Mouse (Mus musculus) intestine, embryonic 16.5 days (tissue): Measurements from ENCODE around the gene Gatad1. TPM values are rescaled to one million over a fixed set of nuclear protein-coding genes. Genes with fewer than 3 reads are reported as not detected.
"Not testable (repeated sequence)": the region's sequence is repeated elsewhere in the genome, so short reads cannot be mapped to it uniquely, and the experiment has no call there.

Source experiments
- ATAC-seq: fragments of 200-750 bp; cut with Nextera tagmentation; 2 replicates; pipeline ENCODE4 v1.8.0; 2017; ENCODE audit warnings: moderate TSS enrichment, moderate library complexity
- H3K27ac ChIP-seq: fragments of 300-500 bp; sonication (generic); 2 replicates; pipeline ENCODE4 v1.5.1; 2014; ENCODE audit warnings: mild to moderate bottlenecking, low read length
- H3K27me3 ChIP-seq: fragments of 300-500 bp; sonication (generic); replicated peaks from 2 replicates; pipeline ENCODE4 v1.6.1; 2014; ENCODE audit warnings: low read length, control low read depth, mixed read lengths; ENCODE audit not compliant: control insufficient read depth, insufficient read depth
- H3K36me3 ChIP-seq: fragments of 300-500 bp; sonication (generic); 2 replicates; pipeline ENCODE4 v1.6.1; 2014; ENCODE audit warnings: low read length, control low read depth; ENCODE audit not compliant: control insufficient read depth, insufficient read depth
- H3K4me1 ChIP-seq: fragments of 300-500 bp; sonication (generic); 2 replicates; pipeline ENCODE4 v1.6.1; 2014; ENCODE audit warnings: low read length, control low read depth, mixed read lengths; ENCODE audit not compliant: control insufficient read depth, insufficient read depth
- H3K4me2 ChIP-seq: fragments of 300-500 bp; sonication (generic); 2 replicates; pipeline ENCODE4 v1.6.1; 2014; ENCODE audit warnings: low read depth, low read length, control low read depth
- H3K4me3 ChIP-seq: fragments of 300-500 bp; sonication (generic); 2 replicates; pipeline ENCODE4 v1.5.1; 2014; ENCODE audit warnings: mild to moderate bottlenecking, low read length
- H3K9ac ChIP-seq: fragments of 300-500 bp; sonication (generic); 2 replicates; pipeline ENCODE4 v1.6.1; 2014; ENCODE audit warnings: low read depth, low read length
- H3K9me3 ChIP-seq: fragments of 300-500 bp; sonication (generic); 2 replicates; pipeline ENCODE4 v1.6.1; 2016; ENCODE audit warnings: low read length, control low read depth; ENCODE audit not compliant: control insufficient read depth
- WGBS: fragments of 180-500 bp; shearing (Covaris S2); extraction: QIAGEN DNeasy Blood & Tissue Kit; methylation state at CpG from one replicate; pipeline ENCODE4 v1.1.7; 2014; 5-methylcytosine and 5-hydroxymethylcytosine counted together
- polyA plus RNA-seq: library from polyadenylated mRNA; unstranded; fragments of >200 nt; fragmentation: Nextera tagmentation; extraction: Ambion mirVana; gene quantifications from 2 replicates; pipeline ENCODE4 v1.2.1, GENCODE M21; 2015

Gene Gatad1
- polyA plus RNA-seq, 1 experiment from 2014 or later = 50.9 TPM

GRCm38 (mm10) chr5:3665225-3665624 lies 8.2 kb upstream of the Gatad1 start:
- no peak overlapping the region for H3K4me3 ChIP-seq
- 90% methylated on average over 2 of the region's 2 CpGs for WGBS
- H3K27me3 ChIP-seq = no peaks in the 10 kb centered on the region
- no peak overlapping the region for H3K4me2 ChIP-seq
- no peak for ATAC-seq
- H3K27ac ChIP-seq = no peak overlapping the region
- no peaks in the 10 kb centered on the region for H3K4me1 ChIP-seq
- no peaks in the 10 kb centered on the region for H3K9me3 ChIP-seq
- H3K9ac ChIP-seq = no peak overlapping the region
- no peaks in the 10 kb centered on the region for H3K36me3 ChIP-seq

- no peak for ATAC-seq
- Histone ChIP-seq H3K9ac (no peak overlapping the region), H3K27ac (no peak overlapping the region), H3K4me3 (no peak overlapping the region), H3K36me3 (no peaks in the 10 kb centered on the region), H3K9me3 (no peaks in the 10 kb centered on the region), H3K27me3 (no peaks in the 10 kb centered on the region), H3K4me2 (no peak overlapping the region), H3K4me1 (no peaks in the 10 kb centered on the region)
- 89% methylated on average over 4 of the region's 4 CpGs for WGBS
Observed at GRCm38 (mm10) chr5:3653801-3654200, 3.2 kb downstream of the Gatad1 start.

- not testable (repeated sequence) for H3K4me3 ChIP-seq, H3K36me3 ChIP-seq, H3K9ac ChIP-seq, H3K4me1 ChIP-seq, H3K9me3 ChIP-seq, ATAC-seq, H3K27ac ChIP-seq, H3K27me3 ChIP-seq, H3K4me2 ChIP-seq
- 92% methylated on average over 14 of the region's 25 CpGs for WGBS
Observed at GRCm38 (mm10) chr5:3652903-3653575, 3.9 kb downstream of the Gatad1 start.

- no peak overlapping the region for H3K9ac ChIP-seq
- H3K9me3 ChIP-seq = no peaks in the 10 kb centered on the region
- 86% methylated on average over 5 of the region's 5 CpGs for whole genome bisulfite sequencing
- H3K36me3 ChIP-seq = no peaks in the 10 kb centered on the region
- H3K4me1 ChIP-seq = no peaks in the 10 kb centered on the region
- no peak overlapping the region for H3K4me3 ChIP-seq
- H3K27me3 ChIP-seq = no peaks in the 10 kb centered on the region
- H3K27ac ChIP-seq = no peak overlapping the region
- no peak for ATAC-seq
- no peak overlapping the region for H3K4me2 ChIP-seq
Observed at GRCm38 (mm10) chr5:3651621-3652020, 5.4 kb downstream of the Gatad1 start.

GRCm38 (mm10) chr5:3650881-3651280 lies 6.1 kb downstream of the Gatad1 start, which contains the start of gene Tmbim7:
Gene Tmbim7, plus strand, starts transcription at chr5:3651181.
- Histone ChIP-seq H3K9ac (no peak within 1 kb of the TSS), H3K4me2 (no peak within 1 kb of the TSS), H3K27me3 (no peaks in the 10 kb centered on the region), H3K4me1 (no peaks in the 10 kb centered on the region), H3K9me3 (no peaks in the 10 kb centered on the region), H3K27ac (no peak within 1 kb of the TSS), H3K36me3 (no peaks in the 10 kb centered on the region), H3K4me3 (no peak within 1 kb of the TSS)
- ATAC-seq = no peak
- WGBS = 82% methylated on average over 6 of the region's 6 CpGs

- H3K4me2 ChIP-seq = no peak overlapping the region
- H3K27ac ChIP-seq = no peak overlapping the region
- ATAC-seq = no peak
- no peak overlapping the region for H3K4me3 ChIP-seq
- no peaks in the 10 kb centered on the region for H3K9me3 ChIP-seq
- peaks cover 6% of the 10 kb centered on the region for H3K4me1 ChIP-seq
- WGBS = 68% methylated on average over 4 of the region's 4 CpGs
- no peaks in the 10 kb centered on the region for H3K27me3 ChIP-seq
- H3K9ac ChIP-seq = no peak overlapping the region
- H3K36me3 ChIP-seq = 0 out of 2 replicates have a peak, but pooled peaks cover 4% of the 10 kb centered on the region
Observed at GRCm38 (mm10) chr5:3648849-3649210, 8.2 kb downstream of the Gatad1 start.

GRCm38 (mm10) chr5:3648206-3648848 lies 8.7 kb downstream of the Gatad1 start:
- no peak overlapping the region for H3K27ac ChIP-seq
- H3K36me3 ChIP-seq = peaks cover 4% of the 10 kb centered on the region; the same call in 1 of the 2 replicates
- ATAC-seq = peak; percentile 18
- peak overlapping the region; percentile 22; the same call in 1 of the 2 replicates for H3K4me2 ChIP-seq
- H3K4me1 ChIP-seq = peaks cover 6% of the 10 kb centered on the region
- H3K9ac ChIP-seq = no peak overlapping the region
- H3K4me3 ChIP-seq = no peak overlapping the region
- H3K27me3 ChIP-seq = no peaks in the 10 kb centered on the region
- H3K9me3 ChIP-seq = no peaks in the 10 kb centered on the region
- 43% methylated on average over 4 of the region's 4 CpGs for WGBS

- peak; percentile 96 for ATAC-seq
- Histone ChIP-seq H3K9ac (peak overlapping the region; percentile 93), H3K27ac (peak overlapping the region; percentile 93), H3K4me3 (peak overlapping the region; percentile 95), H3K9me3 (no peaks in the 10 kb centered on the region), H3K4me1 (peaks cover 6% of the 10 kb centered on the region), H3K27me3 (no peaks in the 10 kb centered on the region), H3K4me2 (peak overlapping the region; percentile 60), H3K36me3 (peaks cover 4% of the 10 kb centered on the region; the same call in 1 of the 2 replicates)
- WGBS = under 1% methylated on average over 34 of the region's 46 CpGs
Observed at GRCm38 (mm10) chr5:3647708-3648121, 9.3 kb downstream of the Gatad1 start.

- peaks cover 6% of the 10 kb centered on the region for H3K4me1 ChIP-seq
- peak overlapping the region; percentile 95 for H3K4me3 ChIP-seq
- no peaks in the 10 kb centered on the region for H3K27me3 ChIP-seq
- 0% methylated on average over 55 of the region's 60 CpGs for WGBS
- no peaks in the 10 kb centered on the region for H3K9me3 ChIP-seq
- H3K4me2 ChIP-seq = peak overlapping the region; percentile 60
- ATAC-seq = peak; percentile 78
- peak overlapping the region; percentile 93 for H3K9ac ChIP-seq
- H3K27ac ChIP-seq = peak overlapping the region; percentile 93
- H3K36me3 ChIP-seq = peaks cover 4% of the 10 kb centered on the region; the same call in 1 of the 2 replicates
Observed at GRCm38 (mm10) chr5:3646991-3647707, 9.8 kb downstream of the Gatad1 start.
